Mouse (Mus musculus) NIH3T3 (cell line): ENCODE measurements around the gene Serpinf2.
A peak's percentile ranks its signal among the peaks of the same experiment; 100 is the strongest.

Source experiments
- DNase-seq: peaks from one replicate; pipeline ENCODE4 v3.0.0-alpha.2; 2012; ENCODE audit warnings: low read depth

Gene Serpinf2

GRCm38 (mm10) chr11:75383529-75383928, 55.9 kb downstream of the Serpinf2 start:
- DNase-seq = peak; percentile 76
